Mouse (Mus musculus): ENCODE results near the gene Gm9573. TPM values are rescaled to one million over a fixed set of nuclear protein-coding genes. Genes with fewer than 3 reads are reported as not detected.

Gene Gm9573
- polyA plus RNA-seq, 1 experiment from 2014 or later = not detected

GRCm38 (mm10) chr17:35639352-35639751, 12.9 kb upstream of the Gm9573 start:
- H3K27ac ChIP-seq (ENCODE audit: poor library complexity, severe bottlenecking) = peak overlapping the region; percentile 59; the same call in 1 of the 2 replicates

GRCm38 (mm10) chr17:35638475-35639190, 12.2 kb upstream of the Gm9573 start:
- H3K4me1 ChIP-seq (replicated peaks) = peaks cover 17% of the 10 kb centered on the region
- no peak overlapping the region for H3K9ac ChIP-seq
- peak overlapping the region; percentile 29 for H3K4me3 ChIP-seq
- H3K36me3 ChIP-seq = no peaks in the 10 kb centered on the region
- 16% methylated on average over 14 of the region's 14 CpGs for WGBS
- H3K27ac ChIP-seq (ENCODE audit: poor library complexity, severe bottlenecking) = 0 out of 2 replicates have a peak overlapping the region, but pooled peaks have one; percentile 59
- peak overlapping the region; percentile 55 for H3K4me2 ChIP-seq
- H3K9me3 ChIP-seq (replicated peaks) = no peaks in the 10 kb centered on the region
- ATAC-seq (ENCODE audit: insufficient number of reproducible peaks, low FRiP score) = peak; percentile 84
- H3K27me3 ChIP-seq (replicated peaks) = peaks cover 26% of the 10 kb centered on the region

More at GRCm38 (mm10) chr17:35639352-35639751, 12.9 kb upstream of the Gm9573 start:
- Histone ChIP-seq H3K4me2 (peak overlapping the region; percentile 55), H3K9ac (no peak overlapping the region), H3K27me3 (replicated peaks) (peaks cover 32% of the 10 kb centered on the region), H3K9me3 (replicated peaks) (no peaks in the 10 kb centered on the region), H3K36me3 (no peaks in the 10 kb centered on the region), H3K4me1 (replicated peaks) (peaks cover 13% of the 10 kb centered on the region), H3K4me3 (peak overlapping the region; percentile 1; the same call in 1 of the 2 replicates)
- WGBS = 37% methylated on average over 6 of the region's 6 CpGs
- ATAC-seq (ENCODE audit: insufficient number of reproducible peaks, low FRiP score) = no peak

- Histone ChIP-seq H3K36me3 (no peaks in the 10 kb centered on the region), H3K4me2 (no peak overlapping the region), H3K9ac (no peak overlapping the region), H3K27me3 (replicated peaks) (peaks cover 16% of the 10 kb centered on the region; the same call in 1 of the 2 replicates), H3K4me3 (no peak overlapping the region), H3K27ac (ENCODE audit: poor library complexity, severe bottlenecking) (no peak overlapping the region), H3K9me3 (replicated peaks) (no peaks in the 10 kb centered on the region), H3K4me1 (replicated peaks) (peaks cover 17% of the 10 kb centered on the region)
- ATAC-seq (ENCODE audit: insufficient number of reproducible peaks, low FRiP score) = no peak
- WGBS = 34% methylated on average over 5 of the region's 5 CpGs
Observed at GRCm38 (mm10) chr17:35636363-35636762, 9.9 kb upstream of the Gm9573 start.

DNA sequence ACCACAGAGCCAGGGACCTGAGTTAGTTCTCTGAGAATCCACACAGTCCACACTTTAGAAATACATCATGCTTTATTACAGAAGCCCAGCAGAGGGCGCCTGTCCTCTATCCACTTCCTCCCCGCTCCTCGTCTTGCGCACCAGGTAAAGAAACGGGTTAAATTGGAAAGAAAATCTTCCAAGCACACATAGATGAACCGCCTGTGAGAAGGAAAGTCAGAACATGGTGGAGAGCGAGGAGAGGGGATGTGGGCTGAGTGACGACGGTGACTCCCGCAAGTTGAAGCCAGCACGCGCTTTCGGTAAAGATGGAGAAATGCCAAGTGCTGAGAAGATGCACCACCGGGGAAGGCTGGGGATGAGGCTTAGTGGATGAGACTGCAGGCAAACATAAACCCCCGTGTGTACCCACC, 9.3 kb upstream of the Gm9573 start:
- H3K4me2 ChIP-seq = peak overlapping the region; percentile 69
- no peak; the same call in 1 of the 2 replicates for ATAC-seq (ENCODE audit: insufficient number of reproducible peaks, low FRiP score)
- 5% methylated on average over 15 of the region's 15 CpGs for WGBS
- no peak overlapping the region for H3K9ac ChIP-seq
- no peak overlapping the region for H3K27ac ChIP-seq (ENCODE audit: poor library complexity, severe bottlenecking)
- H3K4me3 ChIP-seq = peak overlapping the region; percentile 36
- H3K27me3 ChIP-seq (replicated peaks) = peaks cover 16% of the 10 kb centered on the region; the same call in 1 of the 2 replicates
- H3K9me3 ChIP-seq (replicated peaks) = no peaks in the 10 kb centered on the region
- no peaks in the 10 kb centered on the region for H3K36me3 ChIP-seq
- peaks cover 17% of the 10 kb centered on the region for H3K4me1 ChIP-seq (replicated peaks)

DNA sequence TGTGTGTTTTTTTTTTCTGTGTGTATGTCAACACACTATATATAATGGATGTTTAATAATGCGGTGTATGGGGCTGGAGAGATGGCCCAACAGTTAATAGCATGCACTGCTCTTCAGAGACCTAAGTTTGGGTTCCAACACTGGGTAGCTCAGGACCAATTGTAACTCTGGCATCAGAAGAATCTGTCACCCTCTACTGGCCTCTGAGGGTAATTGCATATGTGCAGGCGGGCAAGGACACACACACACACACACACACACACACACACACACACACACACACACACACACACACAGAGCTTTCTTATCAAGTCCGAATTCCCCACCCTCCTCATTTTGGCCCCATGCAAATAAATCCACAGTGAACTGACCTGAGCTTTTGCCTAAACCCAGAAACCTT, 8.8 kb upstream of the Gm9573 start:
- Histone ChIP-seq H3K27me3 (replicated peaks) (peaks cover 16% of the 10 kb centered on the region; the same call in 1 of the 2 replicates), H3K27ac (ENCODE audit: poor library complexity, severe bottlenecking) (no peak overlapping the region), H3K9ac (no peak overlapping the region), H3K9me3 (replicated peaks) (no peaks in the 10 kb centered on the region), H3K4me3 (no peak overlapping the region), H3K4me2 (no peak overlapping the region), H3K36me3 (no peaks in the 10 kb centered on the region), H3K4me1 (replicated peaks) (peaks cover 17% of the 10 kb centered on the region)
- 76% methylated on average over 3 of the region's 3 CpGs for WGBS
- no peak for ATAC-seq (ENCODE audit: insufficient number of reproducible peaks, low FRiP score)

DNA sequence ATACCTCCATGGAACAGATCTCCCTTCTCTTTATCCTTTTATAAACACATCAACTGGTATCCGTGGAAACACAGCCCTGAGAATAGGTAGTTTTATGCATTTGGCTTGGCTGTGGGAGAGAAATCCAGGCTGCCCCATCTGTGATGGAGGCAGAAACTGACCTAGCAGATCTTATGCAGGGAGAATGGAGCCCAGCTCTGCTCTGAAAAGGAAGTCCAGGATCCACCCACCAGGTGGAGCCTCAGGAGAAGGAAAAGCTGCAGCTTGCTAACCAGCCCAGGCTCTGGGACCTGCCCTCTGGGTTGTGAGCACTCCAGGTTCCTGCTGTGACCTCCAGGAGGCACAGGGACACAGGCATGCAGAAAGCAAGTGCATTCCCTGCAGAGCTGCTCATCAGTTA, 7.6 kb upstream of the Gm9573 start:
- Histone ChIP-seq H3K36me3 (no peaks in the 10 kb centered on the region), H3K4me1 (replicated peaks) (peaks cover 8% of the 10 kb centered on the region; the same call in 1 of the 2 replicates), H3K9ac (peak overlapping the region; percentile 30; the same call in 1 of the 2 replicates), H3K4me3 (no peak overlapping the region), H3K9me3 (replicated peaks) (no peaks in the 10 kb centered on the region), H3K27ac (ENCODE audit: poor library complexity, severe bottlenecking) (no peak overlapping the region), H3K27me3 (replicated peaks) (peaks cover 16% of the 10 kb centered on the region; the same call in 1 of the 2 replicates), H3K4me2 (no peak overlapping the region)
- ATAC-seq (ENCODE audit: insufficient number of reproducible peaks, low FRiP score) = no peak
- WGBS = 13% methylated on average over 1 of the region's 1 CpGs

DNA sequence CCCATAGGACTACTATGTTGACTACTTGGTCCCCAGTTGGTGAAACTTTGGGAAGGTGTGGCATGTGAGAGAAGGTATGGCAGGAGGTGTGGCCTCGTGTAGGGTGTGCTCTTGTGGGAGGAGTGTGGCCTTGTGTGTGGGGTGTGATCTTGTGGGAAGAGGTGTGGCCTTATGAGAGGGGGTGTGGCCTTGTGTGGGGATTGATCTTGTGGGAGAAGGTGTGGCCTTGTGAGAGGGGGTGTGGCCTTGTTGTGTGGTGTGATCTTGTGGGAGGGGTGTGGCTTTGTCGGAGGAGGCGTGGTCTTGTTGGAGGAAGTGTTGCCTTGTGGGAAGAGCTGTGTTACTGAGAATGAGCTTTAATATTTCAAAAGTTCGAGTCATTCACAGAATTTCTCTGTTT, 9.3 kb downstream of the Gm9573 start:
- Histone ChIP-seq H3K27ac (ENCODE audit: poor library complexity, severe bottlenecking) (no peak overlapping the region), H3K4me1 (replicated peaks) (no peaks in the 10 kb centered on the region), H3K9me3 (replicated peaks) (no peaks in the 10 kb centered on the region), H3K4me3 (no peak overlapping the region), H3K9ac (no peak overlapping the region), H3K4me2 (no peak overlapping the region), H3K27me3 (replicated peaks) (0 out of 2 replicates have a peak, but pooled peaks cover 4% of the 10 kb centered on the region), H3K36me3 (no peaks in the 10 kb centered on the region)
- ATAC-seq (ENCODE audit: insufficient number of reproducible peaks, low FRiP score) = no peak
- 61% methylated on average over 4 of the region's 4 CpGs for WGBS

- Histone ChIP-seq H3K27ac (ENCODE audit: poor library complexity, severe bottlenecking) (no peak overlapping the region), H3K9ac (no peak overlapping the region), H3K4me2 (no peak overlapping the region), H3K4me1 (replicated peaks) (no peaks in the 10 kb centered on the region), H3K4me3 (no peak overlapping the region), H3K9me3 (replicated peaks) (no peaks in the 10 kb centered on the region; the same call in 1 of the 2 replicates), H3K27me3 (replicated peaks) (peaks cover 15% of the 10 kb centered on the region), H3K36me3 (no peaks in the 10 kb centered on the region)
- WGBS = 43% methylated on average over 8 of the region's 8 CpGs
- no peak for ATAC-seq (ENCODE audit: insufficient number of reproducible peaks, low FRiP score)
Observed at GRCm38 (mm10) chr17:35601736-35602354, 24.6 kb downstream of the Gm9573 start.

DNA sequence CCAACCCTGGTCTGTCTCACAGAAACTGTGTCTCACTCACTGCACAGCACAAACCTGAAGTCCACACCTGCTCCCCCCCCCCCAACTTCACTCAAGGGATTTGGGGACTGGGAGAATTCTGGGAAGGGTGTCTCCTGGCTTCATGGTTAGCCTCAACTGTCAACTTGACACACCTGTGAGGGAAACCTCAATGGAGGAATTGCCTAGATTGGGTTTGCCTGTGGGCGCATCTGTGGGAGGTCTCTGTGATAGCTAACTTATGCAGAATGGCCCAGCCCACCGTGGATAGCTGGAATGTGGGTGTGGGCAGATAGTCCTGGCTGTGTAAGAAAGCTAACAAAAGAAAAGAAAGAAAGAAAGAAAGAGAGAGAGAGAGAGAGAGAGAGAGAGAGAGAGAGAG, 25.2 kb downstream of the Gm9573 start, which contains the start of gene Sfta2:
Sfta2 (plus strand) TSS at position 301 of the 400 bp plus-strand sequence.
- H3K27ac ChIP-seq (ENCODE audit: poor library complexity, severe bottlenecking) = no peak within 1 kb of the TSS
- WGBS = 53% methylated on average over 2 of the region's 2 CpGs
- ATAC-seq (ENCODE audit: insufficient number of reproducible peaks, low FRiP score) = no peak

GRCm38 (mm10) chr17:35597399-35597798, 29.0 kb downstream of the Gm9573 start:
- H3K4me2 ChIP-seq = no peak overlapping the region
- H3K9ac ChIP-seq = no peak overlapping the region
- H3K4me3 ChIP-seq = no peak overlapping the region
- no peak overlapping the region for H3K27ac ChIP-seq (ENCODE audit: poor library complexity, severe bottlenecking)
- 86% methylated on average over 3 of the region's 3 CpGs for WGBS
- ATAC-seq (ENCODE audit: insufficient number of reproducible peaks, low FRiP score) = no peak
- H3K4me1 ChIP-seq (replicated peaks) = no peaks in the 10 kb centered on the region
- peaks cover 6% of the 10 kb centered on the region for H3K27me3 ChIP-seq (replicated peaks)
- no peaks in the 10 kb centered on the region for H3K36me3 ChIP-seq
- no peaks in the 10 kb centered on the region; the same call in 1 of the 2 replicates for H3K9me3 ChIP-seq (replicated peaks)

More for the DNA sequence above, 25.2 kb downstream of the Gm9573 start, which contains the start of gene Sfta2:
- Histone ChIP-seq H3K36me3 (no peaks in the 10 kb centered on the region), H3K4me2 (no peak within 1 kb of the TSS), H3K27me3 (replicated peaks) (peaks cover 15% of the 10 kb centered on the region), H3K9ac (no peak within 1 kb of the TSS), H3K9me3 (replicated peaks) (no peaks in the 10 kb centered on the region; the same call in 1 of the 2 replicates), H3K4me1 (replicated peaks) (no peaks in the 10 kb centered on the region), H3K4me3 (no peak within 1 kb of the TSS)

- H3K9ac ChIP-seq = no peak overlapping the region
- 74% methylated on average over 7 of the region's 7 CpGs for WGBS
- no peak overlapping the region for H3K27ac ChIP-seq (ENCODE audit: poor library complexity, severe bottlenecking)
- ATAC-seq (ENCODE audit: insufficient number of reproducible peaks, low FRiP score) = no peak
- H3K27me3 ChIP-seq (replicated peaks) = no peaks in the 10 kb centered on the region
- H3K4me3 ChIP-seq = no peak overlapping the region
- H3K4me2 ChIP-seq = no peak overlapping the region
- H3K9me3 ChIP-seq (replicated peaks) = no peaks in the 10 kb centered on the region; the same call in 1 of the 2 replicates
- H3K36me3 ChIP-seq = no peaks in the 10 kb centered on the region
- no peaks in the 10 kb centered on the region for H3K4me1 ChIP-seq (replicated peaks)
Observed at GRCm38 (mm10) chr17:35594456-35594855, 32.0 kb downstream of the Gm9573 start.
